Mouse (Mus musculus): ENCODE data around the gene Nup210l. TPM values are rescaled to one million over a fixed set of nuclear protein-coding genes. Genes with fewer than 3 reads are reported as not detected.

Nup210l gene
- polyA plus RNA-seq, 1 experiment = 0.56 TPM

- Histone ChIP-seq H3K4me1 (ENCODE audit: control insufficient read depth, insufficient read depth, insufficient read length) (peaks cover 5% of the 10 kb centered on the region; the same call in 1 of the 2 replicates), H3K27ac (ENCODE audit: insufficient read depth, low read length) (no peak overlapping the region), H3K4me3 (ENCODE audit: extremely low read depth, insufficient read depth, insufficient read length) (no peak overlapping the region), H3K27me3 (ENCODE audit: control insufficient read depth, insufficient read depth, low read length) (no peaks in the 10 kb centered on the region), H3K36me3 (ENCODE audit: control insufficient read depth, insufficient read depth, low read length) (no peaks in the 10 kb centered on the region)
- 96% methylated on average over 6 of the region's 6 CpGs for WGBS
- DNase-seq (ENCODE audit: low read depth in 1 of 2, low spot score in 2 of 2) = no peak
- TF ChIP-seq CTCF (IDR thresholded peaks at IDR 0.05; ENCODE audit: extremely low read depth, insufficient read depth, insufficient read length, insufficient replicate concordance) (no peak), POLR2A (IDR thresholded peaks at IDR 0.05; ENCODE audit: low read depth, low read length) (no peak)
Observed at GRCm38 (mm10) chr3:90127881-90128280, 23.9 kb downstream of the Nup210l start.

- H3K27me3 ChIP-seq (ENCODE audit: control insufficient read depth, insufficient read depth, low read length) = no peaks in the 10 kb centered on the region
- no peak for DNase-seq (ENCODE audit: low read depth in 1 of 2, low spot score in 2 of 2)
- no peak overlapping the region for H3K27ac ChIP-seq (ENCODE audit: insufficient read depth, low read length)
- H3K36me3 ChIP-seq (ENCODE audit: control insufficient read depth, insufficient read depth, low read length) = no peaks in the 10 kb centered on the region
- peaks cover 2% of the 10 kb centered on the region; the same call in 1 of the 2 replicates for H3K4me1 ChIP-seq (ENCODE audit: control insufficient read depth, insufficient read depth, insufficient read length)
- TF ChIP-seq CTCF (IDR thresholded peaks at IDR 0.05; ENCODE audit: extremely low read depth, insufficient read depth, insufficient read length, insufficient replicate concordance) (no peak), POLR2A (IDR thresholded peaks at IDR 0.05; ENCODE audit: low read depth, low read length) (no peak)
- 38% methylated on average over 3 of the region's 3 CpGs for WGBS
- no peak overlapping the region for H3K4me3 ChIP-seq (ENCODE audit: extremely low read depth, insufficient read depth, insufficient read length)
Observed at GRCm38 (mm10) chr3:90132745-90133144, 28.8 kb downstream of the Nup210l start.

- H3K27ac ChIP-seq (ENCODE audit: insufficient read depth, low read length) = no peak overlapping the region
- no peaks in the 10 kb centered on the region for H3K27me3 ChIP-seq (ENCODE audit: control insufficient read depth, insufficient read depth, low read length)
- DNase-seq (ENCODE audit: low read depth in 1 of 2, low spot score in 2 of 2) = no peak
- H3K36me3 ChIP-seq (ENCODE audit: control insufficient read depth, insufficient read depth, low read length) = no peaks in the 10 kb centered on the region
- no peak for TF ChIP-seq CTCF (IDR thresholded peaks at IDR 0.05; ENCODE audit: extremely low read depth, insufficient read depth, insufficient read length, insufficient replicate concordance)
- no peak for TF ChIP-seq POLR2A (IDR thresholded peaks at IDR 0.05; ENCODE audit: low read depth, low read length)
- H3K4me1 ChIP-seq (ENCODE audit: control insufficient read depth, insufficient read depth, insufficient read length) = peaks cover 2% of the 10 kb centered on the region; the same call in 1 of the 2 replicates
- H3K4me3 ChIP-seq (ENCODE audit: extremely low read depth, insufficient read depth, insufficient read length) = no peak overlapping the region
- 92% methylated on average over 1 of the region's 1 CpGs for WGBS
Observed at GRCm38 (mm10) chr3:90133331-90133730, 29.4 kb downstream of the Nup210l start.

GRCm38 (mm10) chr3:90134483-90134882, 30.6 kb downstream of the Nup210l start:
- no peak for TF ChIP-seq POLR2A (IDR thresholded peaks at IDR 0.05; ENCODE audit: low read depth, low read length)
- no peak for TF ChIP-seq CTCF (IDR thresholded peaks at IDR 0.05; ENCODE audit: extremely low read depth, insufficient read depth, insufficient read length, insufficient replicate concordance)
- no peaks in the 10 kb centered on the region for H3K27me3 ChIP-seq (ENCODE audit: control insufficient read depth, insufficient read depth, low read length)
- WGBS = 71% methylated on average over 3 of the region's 3 CpGs
- no peaks in the 10 kb centered on the region for H3K36me3 ChIP-seq (ENCODE audit: control insufficient read depth, insufficient read depth, low read length)
- no peak overlapping the region for H3K4me3 ChIP-seq (ENCODE audit: extremely low read depth, insufficient read depth, insufficient read length)
- no peak overlapping the region for H3K27ac ChIP-seq (ENCODE audit: insufficient read depth, low read length)
- peaks cover 2% of the 10 kb centered on the region; the same call in 1 of the 2 replicates for H3K4me1 ChIP-seq (ENCODE audit: control insufficient read depth, insufficient read depth, insufficient read length)
- no peak for DNase-seq (ENCODE audit: low read depth in 1 of 2, low spot score in 2 of 2)

GRCm38 (mm10) chr3:90134993-90135392, 31.1 kb downstream of the Nup210l start:
- no peak for DNase-seq (ENCODE audit: low read depth in 1 of 2, low spot score in 2 of 2)
- H3K27me3 ChIP-seq (ENCODE audit: control insufficient read depth, insufficient read depth, low read length) = no peaks in the 10 kb centered on the region
- TF ChIP-seq POLR2A (IDR thresholded peaks at IDR 0.05; ENCODE audit: low read depth, low read length) = no peak
- no peak for TF ChIP-seq CTCF (IDR thresholded peaks at IDR 0.05; ENCODE audit: extremely low read depth, insufficient read depth, insufficient read length, insufficient replicate concordance)
- no peaks in the 10 kb centered on the region for H3K36me3 ChIP-seq (ENCODE audit: control insufficient read depth, insufficient read depth, low read length)
- no peak overlapping the region for H3K27ac ChIP-seq (ENCODE audit: insufficient read depth, low read length)
- peaks cover 2% of the 10 kb centered on the region; the same call in 1 of the 2 replicates for H3K4me1 ChIP-seq (ENCODE audit: control insufficient read depth, insufficient read depth, insufficient read length)
- no peak overlapping the region for H3K4me3 ChIP-seq (ENCODE audit: extremely low read depth, insufficient read depth, insufficient read length)
- 92% methylated on average over 5 of the region's 5 CpGs for WGBS

DNA sequence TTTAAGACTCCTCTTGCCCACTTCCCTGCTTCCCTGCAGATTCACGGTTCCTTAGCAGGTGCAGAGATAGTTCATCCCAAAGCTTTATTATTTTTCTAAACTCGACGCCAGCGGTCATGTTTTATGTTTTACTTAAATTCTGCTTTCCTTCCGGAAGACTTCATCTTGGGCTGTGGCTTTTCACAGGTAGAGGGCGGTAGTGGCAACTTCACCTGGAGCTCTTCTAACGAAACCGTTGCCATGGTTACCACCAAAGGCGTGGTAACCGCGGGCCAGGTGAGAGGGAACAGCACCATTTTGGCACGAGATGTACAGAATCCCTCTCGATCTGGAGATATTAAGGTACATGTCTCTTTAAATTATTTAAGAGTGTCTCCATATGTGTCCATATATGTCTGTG, 32.7 kb downstream of the Nup210l start:
- WGBS = 66% methylated on average over 13 of the region's 13 CpGs
- Histone ChIP-seq H3K4me1 (ENCODE audit: control insufficient read depth, insufficient read depth, insufficient read length) (peaks cover 2% of the 10 kb centered on the region; the same call in 1 of the 2 replicates), H3K36me3 (ENCODE audit: control insufficient read depth, insufficient read depth, low read length) (no peaks in the 10 kb centered on the region), H3K27ac (ENCODE audit: insufficient read depth, low read length) (no peak overlapping the region), H3K4me3 (ENCODE audit: extremely low read depth, insufficient read depth, insufficient read length) (no peak overlapping the region), H3K27me3 (ENCODE audit: control insufficient read depth, insufficient read depth, low read length) (no peaks in the 10 kb centered on the region)
- TF ChIP-seq CTCF (IDR thresholded peaks at IDR 0.05; ENCODE audit: extremely low read depth, insufficient read depth, insufficient read length, insufficient replicate concordance) (no peak), POLR2A (IDR thresholded peaks at IDR 0.05; ENCODE audit: low read depth, low read length) (no peak)
- no peak for DNase-seq (ENCODE audit: low read depth in 1 of 2, low spot score in 2 of 2)

GRCm38 (mm10) chr3:90137606-90138005, 33.7 kb downstream of the Nup210l start:
- H3K27me3 ChIP-seq (ENCODE audit: control insufficient read depth, insufficient read depth, low read length) = no peaks in the 10 kb centered on the region

More at GRCm38 (mm10) chr3:90137606-90138005, 33.7 kb downstream of the Nup210l start:
- Histone ChIP-seq H3K4me3 (ENCODE audit: extremely low read depth, insufficient read depth, insufficient read length) (no peak overlapping the region), H3K4me1 (ENCODE audit: control insufficient read depth, insufficient read depth, insufficient read length) (peaks cover 2% of the 10 kb centered on the region; the same call in 1 of the 2 replicates), H3K36me3 (ENCODE audit: control insufficient read depth, insufficient read depth, low read length) (no peaks in the 10 kb centered on the region), H3K27ac (ENCODE audit: insufficient read depth, low read length) (no peak overlapping the region)
- no CpG with 5 or more reads among the region's 1 CpGs for WGBS
- TF ChIP-seq CTCF (IDR thresholded peaks at IDR 0.05; ENCODE audit: extremely low read depth, insufficient read depth, insufficient read length, insufficient replicate concordance) (no peak), POLR2A (IDR thresholded peaks at IDR 0.05; ENCODE audit: low read depth, low read length) (no peak)
- no peak for DNase-seq (ENCODE audit: low read depth in 1 of 2, low spot score in 2 of 2)

All from spleen, adult 2 months (tissue).